Mouse (Mus musculus) adipocyte (in vitro differentiated cells): ENCODE data around the gene Ascc1.
"Not testable (repeated sequence)": the region's sequence is repeated elsewhere in the genome, so short reads cannot be mapped to it uniquely, and the experiment has no call there.

Source experiments
- DNase-seq: peaks from one replicate; pipeline ENCODE4 v3.0.0-alpha.2; 2016; ENCODE audit warnings: low spot score

The Ascc1 gene

DNA sequence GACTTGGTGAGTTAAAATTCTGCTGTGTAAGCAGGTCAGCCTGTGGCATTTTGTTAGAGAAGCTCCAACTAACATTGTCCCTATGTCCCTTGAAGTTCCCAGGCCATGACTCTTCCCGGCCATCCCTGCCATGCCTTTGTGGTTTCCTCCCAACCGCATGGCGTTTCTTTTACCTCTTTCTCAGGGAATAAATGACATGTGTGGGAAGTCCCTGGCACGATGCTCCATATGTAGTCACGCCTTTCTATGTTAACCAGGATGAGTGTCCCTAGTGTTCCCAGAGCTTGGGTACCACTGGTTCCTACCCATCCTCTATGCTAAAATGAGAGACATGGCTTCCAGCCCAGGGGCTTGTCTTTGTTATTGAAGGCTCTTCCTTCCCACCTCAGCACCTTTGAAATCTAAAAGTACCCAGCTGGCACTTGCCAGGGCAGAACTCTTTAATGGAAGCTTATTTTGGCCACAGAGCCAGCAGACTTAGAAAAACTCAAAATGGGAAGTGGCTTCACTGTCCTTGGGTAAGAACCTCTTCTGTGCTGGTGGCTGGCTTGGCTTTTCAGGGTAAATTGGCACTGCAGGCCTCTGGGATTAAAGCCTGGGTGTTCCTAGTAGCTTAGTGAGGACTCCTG, 24.8 kb upstream of the Ascc1 start:
- DNase-seq, result no peak

DNA sequence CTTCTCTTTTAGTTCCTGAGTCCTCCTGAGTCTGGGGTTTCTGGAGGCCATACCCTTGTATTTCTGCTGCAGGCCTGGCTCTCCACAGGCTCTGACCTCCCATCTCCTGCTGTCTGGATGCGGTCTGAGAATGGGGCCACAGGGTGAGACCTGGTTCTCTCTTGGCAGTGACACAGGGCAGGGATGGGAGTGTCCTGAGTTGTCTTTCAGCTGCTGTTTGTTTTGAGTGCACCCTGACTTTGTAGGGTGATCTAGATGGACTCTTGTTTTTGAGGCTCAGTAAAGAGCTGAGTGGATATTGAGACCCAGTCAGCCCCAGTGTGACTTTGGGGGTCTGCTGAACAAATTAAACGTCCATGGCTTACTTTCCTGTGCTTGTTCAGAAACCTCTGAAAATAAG, 24.2 kb upstream of the Ascc1 start:
- DNase-seq, result peak; percentile 76

DNA sequence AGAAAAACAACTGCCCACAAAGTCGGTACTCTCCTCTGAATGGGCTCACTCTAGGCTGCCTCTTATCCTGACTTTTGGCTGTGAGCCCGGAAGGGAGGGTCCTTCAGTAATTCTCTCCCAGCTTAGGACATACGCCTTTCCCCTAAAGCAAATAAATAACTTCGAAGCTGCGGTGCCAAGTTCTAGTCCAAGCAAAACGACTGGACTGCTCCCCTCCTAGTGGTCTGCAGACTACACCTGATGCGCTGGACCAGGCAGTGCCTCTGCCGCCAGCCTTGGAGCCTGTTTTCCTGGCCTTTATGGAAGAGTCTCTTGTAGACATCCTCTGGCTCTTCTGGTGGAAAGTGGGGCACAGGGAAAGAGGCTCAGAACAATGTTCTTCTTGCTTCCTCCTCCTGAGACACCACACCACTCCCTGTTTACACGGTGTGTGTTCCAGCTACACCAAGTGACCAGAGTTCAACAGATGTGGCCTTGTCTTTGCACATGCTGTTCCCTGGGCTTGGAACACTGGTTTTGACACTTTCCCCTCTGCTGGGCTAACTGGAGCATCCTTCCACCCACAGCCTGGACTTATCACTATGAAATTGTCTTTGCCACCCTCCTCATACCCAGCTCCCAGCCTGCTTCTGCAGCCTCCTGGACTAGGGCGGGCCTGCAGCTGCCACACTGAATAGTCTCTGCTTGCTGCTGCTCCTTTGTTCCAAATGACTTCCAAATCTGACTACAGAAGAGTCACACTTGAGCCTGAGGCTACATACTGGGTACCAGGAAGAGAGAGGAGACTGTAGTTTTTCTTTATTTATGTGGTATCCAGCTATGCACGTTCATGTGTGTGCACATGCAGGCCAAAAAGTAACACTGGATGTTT, 23.5 kb upstream of the Ascc1 start:
- peak; percentile 91 for DNase-seq

DNA sequence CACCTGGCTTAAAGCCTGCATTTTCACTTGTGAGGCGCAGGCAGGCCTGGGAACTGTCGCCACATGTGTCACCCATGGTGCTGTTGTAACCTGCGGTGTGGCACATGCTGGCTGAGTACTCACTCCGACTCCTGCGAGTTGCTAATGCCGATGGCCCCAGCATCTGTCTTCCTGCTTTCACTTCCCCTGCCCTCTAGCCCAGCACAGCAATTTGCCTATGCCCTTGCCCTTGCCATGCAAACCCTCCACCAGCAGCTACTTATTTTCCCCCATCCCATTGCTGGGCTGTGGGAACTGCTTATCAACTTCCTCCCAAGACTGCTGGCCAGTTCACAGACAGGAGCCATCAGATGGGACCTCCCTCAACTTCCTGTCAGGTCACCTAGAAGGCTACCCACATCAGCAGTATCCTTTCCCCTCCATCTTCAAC, 21.8 kb upstream of the Ascc1 start:
- DNase-seq, result no peak

DNA sequence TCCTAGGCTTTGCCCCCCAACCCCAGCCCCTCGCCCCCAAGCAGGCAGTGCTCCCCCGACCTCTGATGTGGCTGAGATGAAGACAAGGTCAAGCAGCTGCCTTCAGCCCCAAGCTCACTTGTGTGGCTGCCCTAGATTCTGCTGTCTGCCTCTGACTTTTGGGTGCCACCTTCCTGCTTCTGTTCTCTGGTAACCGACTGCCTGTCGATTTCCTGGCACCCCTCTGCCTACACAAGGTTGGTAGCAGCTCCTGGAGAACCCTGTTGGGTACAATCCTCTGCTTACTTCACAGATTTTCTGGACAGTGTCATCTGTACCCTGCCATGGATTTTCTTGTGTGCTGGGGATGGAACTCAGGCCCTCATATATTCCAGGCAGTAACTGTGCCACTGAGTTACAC, 21.3 kb upstream of the Ascc1 start:
- no peak for DNase-seq

DNA sequence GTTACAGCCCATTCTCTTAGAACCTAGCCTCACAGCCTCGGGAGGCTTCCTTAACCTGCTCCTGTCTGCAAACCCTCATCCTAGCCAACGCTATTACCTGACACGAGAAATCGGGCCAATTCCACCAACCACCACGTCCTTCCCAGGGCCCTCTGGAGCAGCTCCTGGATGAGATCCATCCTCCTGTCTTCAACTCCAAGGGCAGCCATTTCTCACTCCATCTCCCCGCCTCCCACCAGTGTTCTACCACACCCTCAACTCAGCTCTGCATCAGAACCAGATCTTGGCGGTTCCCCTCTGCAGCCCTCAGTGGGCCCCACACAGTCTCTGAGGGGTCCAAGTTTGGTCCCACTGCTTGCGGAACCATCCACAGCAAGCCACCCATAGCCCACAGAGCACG, 20.8 kb upstream of the Ascc1 start:
- no peak for DNase-seq

DNA sequence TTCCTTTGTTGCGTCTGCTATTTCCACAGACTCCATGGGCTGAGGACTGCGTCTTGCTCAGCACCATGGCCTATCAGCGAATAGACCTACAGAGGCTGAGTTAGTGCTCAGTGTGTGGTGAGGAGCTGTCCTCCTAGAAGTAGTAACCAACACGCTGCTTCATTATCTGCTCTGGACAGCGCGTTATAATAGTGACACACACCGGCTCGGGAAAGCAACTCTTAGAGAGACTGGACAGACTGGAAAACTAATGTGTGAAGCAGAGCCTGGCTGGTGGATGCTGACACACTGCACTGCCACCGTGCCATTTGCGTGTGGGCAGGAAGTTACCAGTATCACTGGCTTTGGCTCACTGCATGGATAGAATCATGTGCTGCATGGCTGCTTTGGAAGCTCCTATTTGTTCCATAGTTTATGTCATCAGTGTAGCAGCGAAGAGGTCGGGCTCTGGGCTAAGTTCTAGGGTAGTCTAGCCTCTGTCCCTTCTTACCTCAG, 20.2 kb upstream of the Ascc1 start:
- no peak for DNase-seq

DNA sequence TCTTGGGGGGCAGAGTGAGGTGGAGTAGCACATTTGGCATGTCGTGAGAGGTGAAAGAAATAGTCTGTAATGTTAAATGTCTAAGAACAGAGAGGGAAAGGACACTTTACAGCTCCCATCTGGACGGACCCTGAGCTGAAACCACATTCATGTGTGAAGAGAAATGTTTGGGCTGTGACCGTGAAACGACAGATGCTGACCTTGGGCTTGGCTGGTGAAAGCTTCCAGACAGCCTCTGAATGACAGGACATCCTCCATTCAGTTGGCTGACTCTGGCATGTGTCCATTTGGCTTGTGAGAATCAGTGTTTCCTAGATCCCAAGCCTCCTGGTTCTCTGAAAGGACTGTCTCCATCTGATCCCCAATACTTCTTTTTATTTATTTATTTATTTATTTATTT, 14.6 kb upstream of the Ascc1 start:
- DNase-seq, result no peak

DNA sequence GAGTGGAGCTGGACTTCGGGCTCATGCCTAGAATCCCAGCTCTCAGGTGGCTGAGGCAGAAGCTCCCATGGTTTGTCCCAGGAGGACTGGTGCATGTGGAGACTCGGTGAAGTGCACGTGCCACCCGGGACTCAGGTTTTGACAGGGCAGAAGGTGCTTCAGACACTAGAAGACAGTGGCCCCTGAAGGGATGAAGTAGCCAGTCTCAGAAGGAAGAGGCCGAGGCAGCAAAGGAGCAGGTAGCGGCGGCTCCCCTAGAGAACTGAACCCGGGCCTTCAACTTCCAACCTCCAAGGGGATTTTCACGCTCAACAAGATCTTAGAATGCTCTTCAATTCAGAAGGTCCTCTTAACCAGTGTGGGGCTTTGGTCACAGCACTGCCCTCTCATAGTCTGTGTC, 12.2 kb upstream of the Ascc1 start:
- DNase-seq, result no peak

DNA sequence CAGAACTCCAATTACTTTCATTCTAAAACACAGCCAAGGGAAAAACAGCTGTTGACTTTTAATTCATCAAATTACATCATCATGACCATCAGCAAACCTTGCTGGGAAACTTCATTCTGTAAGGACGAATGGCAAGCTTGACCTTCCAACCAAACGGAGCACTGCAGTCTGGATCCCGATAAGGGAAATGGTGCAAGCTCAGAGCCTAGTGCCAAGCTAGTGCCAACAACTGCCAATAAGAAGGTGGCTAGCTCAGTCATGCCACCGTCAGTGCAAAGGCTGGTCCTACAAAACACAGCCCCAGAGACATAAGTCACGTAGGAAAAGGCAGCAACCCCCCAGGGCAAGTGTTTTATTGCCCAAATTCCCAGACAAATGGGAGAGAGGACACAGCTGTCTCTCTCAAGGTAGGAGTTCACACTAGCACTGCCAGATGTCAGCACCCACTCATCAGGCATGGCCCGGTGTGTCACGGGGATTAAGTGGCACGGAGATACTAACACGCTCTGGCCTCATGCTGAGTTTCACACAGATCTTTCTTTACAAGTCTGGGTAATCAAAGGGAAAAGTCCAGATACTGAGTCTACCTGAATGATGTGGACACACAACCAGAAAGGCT, 11.2 kb upstream of the Ascc1 start:
- DNase-seq, result peak; percentile 73

DNA sequence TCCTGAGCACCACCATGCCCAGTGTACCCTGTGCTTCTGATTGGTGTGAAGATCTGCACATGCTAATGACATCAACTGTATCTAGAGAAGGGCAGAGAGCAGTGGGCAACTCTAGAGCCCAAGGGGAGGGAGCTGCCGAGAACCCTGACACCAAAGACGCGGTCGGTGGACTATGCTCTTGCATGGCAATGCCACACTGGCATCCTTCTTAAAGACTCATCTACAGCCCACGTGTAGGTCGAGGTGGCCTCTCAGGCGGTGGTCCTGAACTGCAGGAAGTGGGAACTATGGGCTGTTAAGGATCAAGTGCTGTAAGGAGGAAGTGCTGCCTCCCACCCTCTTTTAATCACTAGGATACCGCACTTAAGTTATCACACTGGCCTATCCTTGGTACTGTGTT, 10.6 kb upstream of the Ascc1 start:
- DNase-seq, result no peak

DNA sequence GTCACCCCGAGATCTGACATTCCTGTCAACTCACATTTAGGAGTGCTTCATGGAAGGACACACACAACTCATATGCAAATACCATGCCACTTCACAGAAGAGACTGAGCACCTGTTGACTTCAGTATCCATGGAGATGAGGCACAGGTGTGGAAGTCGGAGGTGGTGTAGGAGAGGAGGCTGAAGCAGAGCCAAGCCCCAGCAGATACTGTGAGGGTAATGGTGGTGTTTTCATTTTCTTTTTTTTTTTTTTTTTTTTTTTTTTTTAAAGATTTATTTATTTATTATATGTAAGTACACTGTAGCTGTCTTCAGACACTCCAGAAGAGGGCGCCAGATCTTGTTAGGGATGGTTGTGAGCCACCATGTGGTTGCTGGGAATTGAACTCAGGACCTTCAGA, 8.8 kb upstream of the Ascc1 start:
- not testable (repeated sequence) for DNase-seq

DNA sequence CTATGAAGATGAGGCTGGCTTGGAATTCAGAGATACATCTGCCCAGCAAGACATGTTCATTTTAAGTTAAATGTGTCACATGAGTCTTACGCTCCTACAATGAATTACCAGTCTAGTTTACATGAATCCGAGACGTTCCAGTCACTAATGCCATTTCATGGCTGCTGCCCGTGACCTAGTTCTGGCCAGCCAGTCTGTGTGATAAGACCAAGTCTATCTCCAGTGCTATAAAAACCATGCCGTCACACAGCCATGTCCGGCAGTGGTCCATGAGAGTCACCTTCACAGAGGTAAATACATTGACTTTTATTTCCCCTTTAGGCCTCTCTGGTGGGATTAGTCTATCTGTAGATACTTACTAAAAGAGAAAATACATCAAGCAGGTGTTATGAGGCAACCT, 6.7 kb upstream of the Ascc1 start:
- DNase-seq, result no peak

DNA sequence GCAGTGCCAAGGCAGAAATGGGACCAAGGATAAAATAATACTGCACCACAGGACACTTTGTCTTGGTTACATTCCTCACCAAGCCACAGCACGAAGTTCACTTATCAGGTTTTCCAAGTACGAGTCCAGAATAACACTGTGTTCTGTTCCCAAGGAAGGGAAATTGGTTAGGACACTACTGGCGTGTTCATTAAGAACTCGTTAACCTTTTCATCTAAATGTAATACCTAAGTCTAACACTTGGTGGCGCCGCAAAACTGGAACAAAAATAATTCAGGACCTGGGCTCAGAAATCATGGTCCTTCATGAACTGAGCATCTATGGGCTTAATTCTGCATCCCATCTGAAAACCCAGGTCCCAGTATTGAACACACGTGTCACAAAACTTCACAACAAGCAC, 5.0 kb upstream of the Ascc1 start:
- peak; percentile 89 for DNase-seq

DNA sequence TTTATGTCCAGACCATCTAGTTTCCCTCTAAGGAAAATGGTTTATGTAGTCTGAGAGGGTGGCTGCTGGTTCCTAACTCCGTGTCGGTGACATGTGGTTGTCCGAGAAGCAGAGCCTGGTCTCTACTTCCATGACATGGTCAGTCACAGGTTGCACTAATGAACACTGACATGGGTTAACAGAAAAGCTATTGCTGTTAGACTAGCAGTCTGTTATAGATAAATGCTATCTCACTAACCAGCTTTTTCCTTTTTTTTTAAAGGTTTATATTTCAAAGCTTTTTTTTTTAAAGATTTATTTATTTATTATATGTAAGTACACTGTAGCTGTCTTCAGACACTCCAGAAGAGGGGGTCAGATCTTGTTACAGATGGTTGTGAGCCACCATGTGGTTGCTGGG, 3.5 kb upstream of the Ascc1 start:
- DNase-seq, result no peak

DNA sequence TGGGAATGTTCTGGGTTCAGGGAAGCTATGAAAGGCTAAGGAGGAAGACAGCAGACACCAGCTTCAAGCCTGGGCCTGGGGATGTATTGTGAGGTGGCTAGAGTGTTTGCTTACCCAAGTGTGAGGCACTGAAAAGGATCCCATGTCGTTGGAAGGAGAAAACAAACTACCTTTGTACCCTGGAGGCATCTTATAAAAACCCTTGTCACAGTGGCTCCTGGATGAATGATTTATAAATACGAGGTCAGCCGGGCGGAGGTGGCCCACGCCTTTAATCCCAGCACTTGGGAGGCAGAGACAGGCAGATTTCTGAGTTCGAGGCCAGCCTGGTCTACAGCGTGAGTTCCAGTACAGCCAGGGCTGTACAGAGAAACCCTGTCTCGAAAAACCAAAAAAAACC, 942 bp upstream of the Ascc1 start:
- not testable (repeated sequence) for DNase-seq

DNA sequence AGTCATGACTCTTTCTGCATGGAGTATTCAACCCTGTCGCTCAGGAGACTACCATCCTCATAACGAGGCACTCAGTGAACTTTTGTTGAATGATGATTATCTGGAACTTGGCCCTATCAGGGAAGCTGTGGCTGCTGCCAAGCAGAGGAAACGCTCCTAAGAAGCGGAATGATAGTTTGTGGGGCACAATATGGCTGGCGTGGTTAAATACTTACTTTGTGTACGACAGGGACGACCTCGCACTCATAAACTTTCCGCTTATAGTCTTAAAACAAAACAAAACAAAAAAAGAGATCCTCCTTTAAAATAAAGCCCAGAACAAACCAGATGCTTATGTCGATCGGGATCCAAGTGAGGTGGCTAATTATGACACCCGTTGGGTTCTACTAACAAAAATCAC, 402 bp upstream of the Ascc1 start:
- DNase-seq, result peak; percentile 54

DNA sequence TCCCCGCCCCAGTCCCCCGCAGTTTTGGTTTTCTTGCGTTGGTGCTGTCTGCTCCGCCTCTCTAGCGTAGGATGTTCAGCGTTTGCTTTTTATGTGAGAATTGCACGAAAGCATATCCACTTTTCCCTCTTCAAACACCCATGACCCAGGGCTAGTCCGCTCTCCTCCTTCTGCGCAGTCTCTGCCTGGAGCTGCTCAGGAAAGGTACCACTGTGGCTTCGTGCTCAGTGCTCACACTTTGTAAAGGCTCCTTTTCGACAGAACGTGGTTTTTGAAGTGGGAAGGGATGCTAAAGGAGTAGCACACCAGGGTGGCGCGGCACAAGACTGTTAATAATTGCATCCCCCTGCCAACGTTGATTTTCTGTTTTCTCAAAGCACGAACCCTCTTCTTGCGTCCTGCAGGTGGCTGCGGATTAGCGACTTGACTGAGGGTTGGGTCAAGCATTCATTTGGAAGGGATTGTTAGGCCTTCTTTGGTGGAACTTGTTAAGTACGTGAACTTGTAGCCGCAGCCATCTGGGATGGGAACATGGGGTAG, 678 bp downstream of the Ascc1 start:
- no peak for DNase-seq

DNA sequence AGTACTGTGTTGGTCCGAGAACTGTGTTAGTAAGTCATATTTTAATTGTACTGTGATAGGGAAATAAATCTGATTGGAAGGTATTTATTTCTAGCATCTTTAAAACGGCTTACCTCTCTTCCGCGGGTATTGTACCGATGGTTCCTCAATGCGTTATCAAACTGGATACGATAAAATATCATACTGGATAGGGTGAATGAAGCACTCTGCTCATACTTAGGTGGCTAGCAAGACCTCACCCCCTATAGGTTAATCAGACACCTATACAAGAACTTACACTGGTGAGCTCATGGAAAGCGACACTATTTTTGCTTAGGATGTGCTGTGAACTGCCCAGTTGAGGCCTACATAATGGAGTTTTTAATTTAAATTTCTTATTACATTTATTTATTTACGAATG, 1.2 kb downstream of the Ascc1 start:
- DNase-seq, result no peak

DNA sequence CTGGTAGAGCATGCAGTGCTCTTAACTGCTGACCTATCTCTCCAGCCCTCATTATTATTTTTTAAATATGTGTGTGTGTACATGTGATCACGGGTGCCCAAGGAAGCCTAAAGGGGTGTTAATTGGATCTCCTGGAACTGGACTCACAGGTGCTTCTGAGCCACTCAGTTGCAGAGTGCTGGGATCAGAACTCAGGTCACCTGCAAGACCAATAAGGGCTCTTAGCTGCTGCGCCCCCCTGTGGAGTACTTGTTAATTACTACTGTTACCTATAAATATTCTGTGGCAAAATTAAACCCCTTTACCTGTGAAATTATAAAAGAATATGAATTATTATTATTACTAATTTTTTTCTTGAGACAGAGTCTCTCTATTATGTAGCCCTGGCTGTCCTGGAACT, 2.7 kb downstream of the Ascc1 start:
- peak; percentile 32 for DNase-seq

DNA sequence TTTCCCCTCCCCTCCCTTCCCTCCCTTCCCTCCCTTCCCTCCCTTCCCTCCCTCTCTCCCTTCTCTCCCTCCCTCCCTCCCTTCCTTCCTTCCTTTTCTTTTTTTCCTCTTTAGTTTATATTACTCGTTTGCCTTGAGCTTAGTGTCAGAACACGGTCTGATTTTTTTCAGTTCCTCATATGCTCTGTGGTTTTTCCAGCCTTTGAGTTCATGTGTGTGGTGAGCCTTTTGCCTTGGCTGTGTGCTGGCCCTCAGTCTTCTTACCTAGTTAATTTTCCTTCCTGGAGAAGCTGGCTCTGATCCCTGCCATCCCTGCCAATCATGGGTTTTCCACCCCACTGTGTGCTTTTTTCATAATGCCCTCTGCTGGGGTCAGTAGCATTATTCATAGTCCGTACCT, 6.5 kb downstream of the Ascc1 start:
- DNase-seq, result no peak

DNA sequence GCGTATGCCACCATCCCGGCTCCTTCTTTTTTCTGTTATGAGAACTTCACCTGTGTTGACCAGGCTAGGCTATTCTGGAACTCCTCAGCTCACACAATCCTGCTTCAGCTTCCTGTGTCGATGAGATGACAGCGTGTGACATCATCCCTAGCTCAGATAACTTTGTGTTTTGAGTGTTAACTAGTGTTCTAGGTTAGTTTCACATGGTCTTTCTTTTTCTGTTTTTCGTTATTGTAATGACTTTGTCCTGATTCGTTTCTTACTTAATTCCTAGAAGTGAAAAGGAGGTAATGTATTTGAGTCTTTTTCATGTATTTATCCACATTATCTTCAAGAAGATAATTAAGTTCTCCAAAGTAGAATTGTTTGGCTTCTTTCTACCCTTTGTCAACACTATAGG, 13.6 kb downstream of the Ascc1 start:
- no peak for DNase-seq

DNA sequence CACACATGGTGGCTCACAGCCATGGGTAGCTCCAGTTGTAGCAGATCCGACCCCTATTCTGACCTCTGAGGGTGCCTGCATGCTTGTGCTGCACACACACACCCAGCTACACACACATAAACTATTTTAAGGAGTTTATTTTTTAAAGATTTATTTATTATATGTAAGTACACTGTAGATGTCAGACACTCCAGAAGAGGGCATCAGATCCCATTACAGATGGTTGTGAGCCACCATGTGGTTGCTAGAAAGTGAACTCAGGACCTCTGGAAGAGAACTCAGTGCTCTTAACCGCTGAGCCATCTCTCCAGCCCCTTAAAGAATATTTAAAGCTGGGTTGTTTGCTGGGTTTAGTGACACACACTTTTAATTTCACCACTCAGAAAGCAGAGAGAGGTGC, 16.7 kb downstream of the Ascc1 start:
- DNase-seq, result no peak
